ENCODE assay signal across 27 mouse cellular contexts in genomic region chr7:135002891-135003290, GRCm38 (mm10).
DNase-seq lines count a peak whose midpoint lies in the region; ATAC-seq and TF ChIP-seq lines count a peak whose summit lies in the region.
"Had no signal": no experiment of that assay in that cellular context is flagged by ENCODE, and none has a peak within 500 bp of the region (broad histone marks: within the 10 kb centered on the region; RNA-seq: fewer than 3 reads in every experiment).

No protein-coding gene starts in this region.

- DNase-seq in midbrain, embryonic 11.5 days (ENCODE audit: low spot score, missing footprints), result peak; percentile 47
- DNase-seq in midbrain, postnatal 0 days (ENCODE audit: low spot score), result no peak
- peak; percentile 77 for DNase-seq in adrenal gland, postnatal 14 days
- DNase-seq in gonadal fat pad, adult 2 months (ENCODE audit: low read depth), result peak; percentile 77
- no peak for DNase-seq in heart, adult 11 months
- DNase-seq in lung, postnatal 4 days, result no peak
- no peak for DNase-seq in hindbrain, embryonic 10.5 days (ENCODE audit: low spot score)
- DNase-seq: cerebellum, adult 11 months; cerebellum, adult 9-11 months; embryo, embryonic 11 days; gastrocnemius, postnatal 25 days; heart, adult 2 months; kidney, adult 2 months; layer of hippocampus, postnatal 36 days; right cerebral cortex, postnatal 14 days; thymus, postnatal 4 days had no signal

- ATAC-seq in midbrain, embryonic 11.5 days (ENCODE audit: low FRiP score), result no peak
- no peak for ATAC-seq in midbrain, postnatal 0 days (ENCODE audit: low FRiP score)

- no peak overlapping the region for H3K4me3 ChIP-seq in midbrain, embryonic 11.5 days (ENCODE audit: low read depth, low read length)
- H3K4me3 ChIP-seq in midbrain, postnatal 0 days (ENCODE audit: low read depth, low read length), result no peak overlapping the region
- no peak overlapping the region for H3K4me3 ChIP-seq in hindbrain, embryonic 10.5 days
- H3K4me3 ChIP-seq: embryonic facial prominence, embryonic 12.5 days; forebrain, embryonic 10.5 days; heart, adult 2 months; heart, embryonic 12.5 days; hindbrain, embryonic 15.5 days; limb, embryonic 13.5 days; lung, embryonic 15.5 days; midbrain, embryonic 12.5 days; neural tube, embryonic 13.5 days had no signal

- H3K36me3 ChIP-seq in midbrain, embryonic 11.5 days (ENCODE audit: control insufficient read depth, insufficient read depth, low read length), result no peaks in the 10 kb centered on the region
- no peaks in the 10 kb centered on the region for H3K36me3 ChIP-seq in midbrain, postnatal 0 days (ENCODE audit: insufficient read depth, low read length)
- H3K36me3 ChIP-seq in hindbrain, embryonic 10.5 days, result peaks cover 10% of the 10 kb centered on the region
- H3K36me3 ChIP-seq: hindbrain, embryonic 15.5 days; lung, embryonic 15.5 days; midbrain, embryonic 12.5 days; neural tube, embryonic 13.5 days had no signal

- no peak for TF ChIP-seq CTCF in midbrain, postnatal 0 days (IDR thresholded peaks at IDR 0.05)

- 83% methylated on average over 9 of the region's 9 CpGs for WGBS in midbrain, embryonic 11.5 days
- WGBS in midbrain, postnatal 0 days, result 80% methylated on average over 9 of the region's 9 CpGs
- WGBS in hindbrain, embryonic 10.5 days, result 81% methylated on average over 9 of the region's 9 CpGs

- H3K27me3 ChIP-seq in midbrain, embryonic 11.5 days (ENCODE audit: control insufficient read depth, insufficient read depth, low read length), result no peaks in the 10 kb centered on the region
- H3K27me3 ChIP-seq in midbrain, postnatal 0 days (ENCODE audit: insufficient read depth, low read length), result no peaks in the 10 kb centered on the region
- no peaks in the 10 kb centered on the region for H3K27me3 ChIP-seq in hindbrain, embryonic 10.5 days (ENCODE audit: insufficient read depth, poor library complexity, severe bottlenecking)
- H3K27me3 ChIP-seq: CH12.LX; embryonic facial prominence, embryonic 12.5 days; heart, embryonic 12.5 days; hindbrain, embryonic 15.5 days; limb, embryonic 13.5 days; lung, embryonic 15.5 days; midbrain, embryonic 12.5 days; neural tube, embryonic 13.5 days had no signal

- no peaks in the 10 kb centered on the region for H3K9me3 ChIP-seq in midbrain, embryonic 11.5 days (ENCODE audit: control insufficient read depth, low read length)
- H3K9me3 ChIP-seq in midbrain, postnatal 0 days (ENCODE audit: low read length), result no peaks in the 10 kb centered on the region
- H3K9me3 ChIP-seq in hindbrain, embryonic 10.5 days, result no peaks in the 10 kb centered on the region
- H3K9me3 ChIP-seq: embryonic facial prominence, embryonic 12.5 days; forebrain, embryonic 10.5 days; heart, embryonic 12.5 days; hindbrain, embryonic 15.5 days; limb, embryonic 13.5 days; lung, embryonic 15.5 days; midbrain, embryonic 12.5 days; neural tube, embryonic 13.5 days had no signal

- no peak overlapping the region for H3K9ac ChIP-seq in midbrain, embryonic 11.5 days (ENCODE audit: low read length)
- H3K9ac ChIP-seq in midbrain, postnatal 0 days (replicated peaks; ENCODE audit: low read length, poor library complexity, severe bottlenecking), result no peak overlapping the region
- H3K9ac ChIP-seq: embryonic facial prominence, embryonic 12.5 days; heart, embryonic 12.5 days; hindbrain, embryonic 15.5 days; limb, embryonic 13.5 days; lung, embryonic 15.5 days; midbrain, embryonic 12.5 days; neural tube, embryonic 13.5 days had no signal

- no peak overlapping the region for H3K27ac ChIP-seq in midbrain, embryonic 11.5 days (ENCODE audit: low read depth, low read length)
- H3K27ac ChIP-seq in midbrain, postnatal 0 days (ENCODE audit: low read depth, low read length), result no peak overlapping the region
- H3K27ac ChIP-seq in hindbrain, embryonic 10.5 days, result no peak overlapping the region
- H3K27ac ChIP-seq: embryonic facial prominence, embryonic 12.5 days; forebrain, embryonic 10.5 days; heart, adult 2 months; hindbrain, embryonic 15.5 days; kidney, postnatal 0 days; limb, embryonic 13.5 days; lung, embryonic 15.5 days; midbrain, embryonic 12.5 days; neural tube, embryonic 13.5 days had no signal

- no peaks in the 10 kb centered on the region for H3K4me1 ChIP-seq in midbrain, embryonic 11.5 days (ENCODE audit: control insufficient read depth, insufficient read depth, low read length)
- H3K4me1 ChIP-seq in midbrain, postnatal 0 days (ENCODE audit: insufficient read depth, low read length), result no peaks in the 10 kb centered on the region
- 0 out of 2 replicates have a peak, but pooled peaks cover 5% of the 10 kb centered on the region for H3K4me1 ChIP-seq in hindbrain, embryonic 10.5 days (replicated peaks)
- H3K4me1 ChIP-seq: embryonic facial prominence, embryonic 12.5 days; heart, embryonic 12.5 days; lung, embryonic 15.5 days; midbrain, embryonic 12.5 days had no signal

- H3K4me2 ChIP-seq in midbrain, embryonic 11.5 days, result no peak overlapping the region
- no peak overlapping the region for H3K4me2 ChIP-seq in midbrain, postnatal 0 days (ENCODE audit: low read depth, low read length, poor library complexity, severe bottlenecking)
- H3K4me2 ChIP-seq: embryonic facial prominence, embryonic 12.5 days; heart, embryonic 12.5 days; hindbrain, embryonic 15.5 days; limb, embryonic 13.5 days; liver, embryonic 11.5 days; lung, embryonic 15.5 days; midbrain, embryonic 12.5 days; neural tube, embryonic 13.5 days had no signal

Comparison
In these comparisons a context has a peak if more than half of its experiments do, and no peak if none do; other contexts are left out.
1. DNase-seq: peak in midbrain, embryonic 11.5 days (single experiment), adrenal gland, postnatal 14 days (single experiment) and gonadal fat pad, adult 2 months (single experiment); none in midbrain, postnatal 0 days (single experiment), heart, adult 11 months (single experiment), lung, postnatal 4 days (0 of 2) and hindbrain, embryonic 10.5 days (single experiment).